Mouse (Mus musculus) cortical plate, adult 2 months (tissue): ENCODE measurements around the gene Erg. TPM values are rescaled to one million over a fixed set of nuclear protein-coding genes. Genes with fewer than 3 reads are reported as not detected.

Source experiments
- H3K27ac ChIP-seq: fragments of 200-500 bp; 2 replicates; pipeline ENCODE4 v1.5.1; 2012; ENCODE audit warnings: low read length, control low read depth, inconsistent platforms; ENCODE audit not compliant: insufficient read depth
- H3K4me1 ChIP-seq: fragments of 200-500 bp; 2 replicates; pipeline ENCODE4 v1.6.1; 2011; ENCODE audit warnings: low read length; ENCODE audit not compliant: control insufficient read depth, insufficient read depth
- H3K4me3 ChIP-seq: fragments of 200-500 bp; 2 replicates; pipeline ENCODE4 v1.5.1; 2011; ENCODE audit warnings: mild to moderate bottlenecking, low read length, control low read depth; ENCODE audit not compliant: insufficient read depth
- CTCF ChIP-seq: fragments of 200-500 bp; IDR thresholded peaks from 2 replicates; pipeline ENCODE4 v1.5.1; 2011; ENCODE audit warnings: mild to moderate bottlenecking, control low read depth, low read length; ENCODE audit not compliant: insufficient read depth; ENCODE audit errors: extremely low read depth
- POLR2A ChIP-seq: fragments of 200-500 bp; IDR thresholded peaks from 2 replicates; pipeline ENCODE4 v1.6.1; 2011; ENCODE audit warnings: mild to moderate bottlenecking, low read length, control low read depth; ENCODE audit not compliant: insufficient read depth; ENCODE audit errors: extremely low read depth
- polyA plus RNA-seq: library from polyadenylated mRNA; depleted of rRNA; stranded (reverse); fragments of >200 nt; gene quantifications from 2 replicates; pipeline ENCODE4 v1.2.3, GENCODE M21; 2012

The Erg gene
- polyA plus RNA-seq, 1 experiment: 6.4 TPM

GRCm38 (mm10) chr16:95384590-95385148, 201.7 kb downstream of the Erg start:
- Histone ChIP-seq H3K27ac (no peak overlapping the region), H3K4me3 (no peak overlapping the region), H3K4me1 (no peaks in the 10 kb centered on the region)
- TF ChIP-seq POLR2A (no peak), CTCF (no peak)

DNA sequence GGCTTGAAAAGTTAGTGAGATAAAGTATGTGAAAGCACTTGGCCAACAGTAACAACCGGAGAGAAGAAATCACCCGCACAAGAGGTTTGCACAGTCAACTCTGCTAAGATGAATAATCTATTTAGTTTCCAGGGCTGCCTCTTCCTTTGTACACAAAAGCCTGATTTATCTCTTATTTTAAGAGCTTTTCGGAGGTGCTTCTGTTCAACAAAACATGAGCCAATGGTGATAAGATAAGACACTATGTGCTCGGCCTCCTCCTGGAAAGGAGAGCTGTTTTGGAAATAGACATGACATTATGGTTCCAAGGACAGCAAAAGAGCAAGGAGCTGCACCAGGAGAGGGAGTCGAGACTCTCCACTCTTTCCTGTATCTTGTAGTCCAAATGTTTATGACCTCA, 204.1 kb downstream of the Erg start:
- Histone ChIP-seq H3K4me3 (no peak overlapping the region), H3K27ac (no peak overlapping the region), H3K4me1 (no peaks in the 10 kb centered on the region)
- no peak for TF ChIP-seq POLR2A
- TF ChIP-seq CTCF: no peak

GRCm38 (mm10) chr16:95376834-95377233, 209.6 kb downstream of the Erg start:
- Histone ChIP-seq H3K4me3 (no peak overlapping the region), H3K4me1 (no peaks in the 10 kb centered on the region; the same call in 1 of the 2 replicates), H3K27ac (no peak overlapping the region)
- TF ChIP-seq POLR2A (no peak), CTCF (no peak)

- no peak overlapping the region for H3K4me3 ChIP-seq
- TF ChIP-seq CTCF (no peak), POLR2A (no peak)
- H3K4me1 ChIP-seq: no peaks in the 10 kb centered on the region; the same call in 1 of the 2 replicates
- no peak overlapping the region for H3K27ac ChIP-seq
Observed at GRCm38 (mm10) chr16:95376364-95376763, 210.0 kb downstream of the Erg start.

DNA sequence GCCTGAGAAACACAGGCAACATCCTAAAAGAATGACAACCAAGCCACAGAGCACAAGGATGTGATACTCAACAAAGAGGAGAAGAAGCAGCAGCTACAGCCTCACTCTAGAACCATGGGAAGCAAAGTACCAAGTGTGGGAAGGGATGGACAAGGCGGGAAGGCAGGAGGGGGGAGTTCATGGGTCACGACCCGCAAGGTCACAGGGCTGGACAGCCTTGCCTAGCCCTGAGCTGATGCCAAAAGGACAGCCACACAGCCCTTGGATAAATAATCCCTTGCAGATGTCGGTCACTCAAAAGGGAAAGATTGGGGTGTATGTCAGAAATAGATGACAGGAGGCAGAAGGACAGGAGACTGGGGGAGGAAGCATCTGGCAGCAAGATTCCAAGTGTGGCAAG, 211.7 kb downstream of the Erg start:
- TF ChIP-seq POLR2A (no peak), CTCF (no peak)
- H3K27ac ChIP-seq: no peak overlapping the region
- H3K4me1 ChIP-seq: no peaks in the 10 kb centered on the region; the same call in 1 of the 2 replicates
- no peak overlapping the region for H3K4me3 ChIP-seq

GRCm38 (mm10) chr16:95372960-95373359, 213.4 kb downstream of the Erg start:
- no peak overlapping the region for H3K4me3 ChIP-seq

DNA sequence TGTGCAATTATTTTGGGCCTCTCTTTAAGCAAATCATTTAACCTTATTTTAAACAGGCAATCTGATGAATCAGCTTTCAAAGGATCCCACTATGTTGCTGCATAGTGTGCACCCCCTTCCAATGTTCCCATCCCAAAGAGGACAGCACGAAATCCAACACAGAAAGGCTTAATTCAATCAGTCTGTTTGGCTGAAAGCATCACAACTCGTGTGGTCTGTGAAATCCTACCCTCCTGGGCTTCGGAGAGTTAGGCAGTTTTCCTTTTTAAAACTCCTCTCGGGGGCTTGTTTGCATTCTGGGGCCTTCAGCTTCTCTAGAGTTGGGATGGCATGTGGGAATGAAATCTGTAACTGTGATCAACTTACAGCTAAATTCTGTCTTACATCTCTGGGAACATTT, 214.7 kb downstream of the Erg start:
- TF ChIP-seq CTCF (no peak), POLR2A (no peak)
- Histone ChIP-seq H3K27ac (no peak overlapping the region), H3K4me3 (no peak overlapping the region), H3K4me1 (no peaks in the 10 kb centered on the region; the same call in 1 of the 2 replicates)

More at GRCm38 (mm10) chr16:95372960-95373359, 213.4 kb downstream of the Erg start:
- TF ChIP-seq CTCF: no peak
- TF ChIP-seq POLR2A: no peak
- Histone ChIP-seq H3K4me1 (no peaks in the 10 kb centered on the region; the same call in 1 of the 2 replicates), H3K27ac (no peak overlapping the region)

DNA sequence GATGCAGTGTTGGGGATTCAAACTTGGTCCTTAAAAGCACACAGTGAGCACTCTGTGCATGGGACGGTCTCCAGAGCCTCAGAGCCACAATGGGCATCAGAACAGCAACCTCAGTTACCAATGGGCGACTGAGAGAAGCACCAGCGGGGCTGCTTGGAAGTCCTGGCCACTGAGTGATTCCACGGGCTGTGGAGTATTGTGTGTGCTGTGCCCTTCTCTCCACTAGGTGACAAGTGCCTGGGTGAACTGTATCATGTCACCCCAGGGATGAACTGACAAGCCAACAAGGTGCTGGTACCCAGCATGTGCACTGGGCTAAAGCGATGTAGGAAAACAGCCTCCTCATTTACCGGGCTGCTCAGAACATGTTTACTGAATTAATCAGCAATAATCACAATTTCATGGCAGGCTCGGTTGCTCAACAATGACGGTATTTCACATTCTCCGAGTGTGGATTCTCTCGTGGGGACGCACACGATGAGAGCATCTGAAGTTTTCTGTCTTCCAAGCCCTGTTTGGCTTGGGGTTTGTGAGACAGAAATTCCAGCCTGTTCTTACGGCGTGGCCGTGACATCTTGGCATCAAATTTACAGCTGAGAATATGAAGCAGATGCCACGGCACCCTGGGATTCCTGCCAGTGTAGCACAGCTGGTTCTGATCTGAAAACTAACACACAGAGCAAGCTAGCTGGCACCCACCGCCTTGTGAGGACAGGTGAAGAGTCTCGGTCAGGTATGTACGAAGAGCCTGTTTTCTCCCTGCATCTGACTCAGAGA, 219.2 kb downstream of the Erg start:
- TF ChIP-seq POLR2A (no peak), CTCF (no peak)
- Histone ChIP-seq H3K4me1 (no peaks in the 10 kb centered on the region), H3K4me3 (no peak overlapping the region), H3K27ac (no peak overlapping the region)

- H3K27ac ChIP-seq: no peak overlapping the region
- H3K4me1 ChIP-seq: no peaks in the 10 kb centered on the region
- no peak for TF ChIP-seq POLR2A
- no peak for TF ChIP-seq CTCF
- no peak overlapping the region for H3K4me3 ChIP-seq
Observed at GRCm38 (mm10) chr16:95365214-95365613, 221.2 kb downstream of the Erg start.

DNA sequence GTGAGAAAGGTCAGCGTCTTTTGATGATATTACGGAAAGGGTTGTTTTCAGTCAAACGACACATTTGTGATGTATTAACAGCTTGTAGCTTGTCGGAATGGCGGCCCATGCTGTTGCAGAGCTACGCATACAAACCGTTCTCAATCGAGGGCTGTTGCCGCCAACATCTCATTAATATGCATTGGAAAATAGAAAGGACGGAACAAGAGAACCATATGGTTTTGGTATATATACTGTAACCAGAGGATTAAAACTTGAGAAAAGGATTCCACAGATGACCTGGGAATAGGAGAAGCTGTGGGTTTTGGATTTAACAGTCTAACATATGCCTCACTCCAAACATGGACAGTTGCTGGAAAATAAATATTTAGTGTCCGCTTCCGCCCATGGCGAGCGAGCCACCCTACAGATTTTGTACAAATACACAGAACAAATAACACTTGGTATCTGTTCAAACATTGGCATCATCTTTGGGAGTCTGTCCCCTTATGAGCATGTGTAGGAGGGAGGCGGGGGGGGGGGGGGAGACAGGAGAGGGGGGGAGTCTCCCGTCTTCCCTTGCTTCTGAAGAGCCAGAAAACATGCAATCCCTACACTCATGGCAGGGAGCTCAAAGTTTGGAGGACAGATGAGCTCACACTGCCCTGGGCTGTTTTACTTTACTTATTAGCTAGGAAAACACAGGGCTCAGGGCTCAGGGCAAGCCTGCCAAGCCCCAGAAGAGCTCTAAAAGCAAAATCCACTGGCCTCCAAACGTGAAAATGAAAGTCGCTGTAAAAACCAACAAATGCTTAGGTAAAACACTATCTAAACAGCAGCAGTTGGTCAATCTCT, 222.5 kb downstream of the Erg start:
- H3K4me1 ChIP-seq: no peaks in the 10 kb centered on the region
- TF ChIP-seq CTCF (no peak), POLR2A (no peak)
- H3K27ac ChIP-seq: no peak overlapping the region
- H3K4me3 ChIP-seq: no peak overlapping the region
